Mouse (Mus musculus) heart, adult 2 months (tissue): ENCODE data around the gene Tstd2. TPM values are rescaled to one million over a fixed set of nuclear protein-coding genes. Genes with fewer than 3 reads are reported as not detected.

ENCODE experiments used
- DNase-seq, 2 experiments: peaks; one replicate each; pipeline ENCODE4 v3.0.0; 2021
- H3K27ac ChIP-seq: fragments of 200-600 bp; 2 replicates; pipeline ENCODE4 v1.8.1; 2022
- H3K27me3 ChIP-seq: fragments of 200-500 bp; 2 replicates; pipeline ENCODE4 v1.6.1; 2012; ENCODE audit warnings: mild to moderate bottlenecking, low read length, inconsistent platforms, mixed read lengths; ENCODE audit not compliant: control insufficient read depth, insufficient read depth
- H3K36me3 ChIP-seq: fragments of 200-500 bp; 2 replicates; pipeline ENCODE4 v1.6.1; 2012; ENCODE audit warnings: low read length, inconsistent platforms; ENCODE audit not compliant: control insufficient read depth, insufficient read depth
- H3K4me1 ChIP-seq: fragments of 200-500 bp; 2 replicates; pipeline ENCODE4 v1.6.1; 2011; ENCODE audit warnings: low read length; ENCODE audit not compliant: control insufficient read depth, insufficient read depth
- H3K4me3 ChIP-seq: fragments of 200-600 bp; 2 replicates; pipeline ENCODE4 v1.8.1; 2022
- H3K79me2 ChIP-seq: fragments of 200-500 bp; replicated peaks from 2 replicates; pipeline ENCODE4 v1.6.1; 2012; ENCODE audit warnings: mild to moderate bottlenecking, inconsistent platforms, low read length, moderate library complexity, mixed read lengths; ENCODE audit not compliant: control insufficient read depth, insufficient read depth
- H3K9ac ChIP-seq: fragments of 200-500 bp; 2 replicates; pipeline ENCODE4 v1.6.1; 2012; ENCODE audit warnings: low read depth, mild to moderate bottlenecking, control low read depth, inconsistent platforms, low read length, mixed read lengths
- CTCF ChIP-seq: fragments of 200-600 bp; IDR thresholded peaks from 2 replicates; pipeline ENCODE4 v1.8.1; 2022; ENCODE audit warnings: antibody characterized with exemption, mild to moderate bottlenecking, moderate library complexity
- EP300 ChIP-seq: fragments of 200-500 bp; IDR thresholded peaks from 2 replicates; pipeline ENCODE4 v1.6.1; 2011; ENCODE audit warnings: low read depth, low read length, control low read depth; ENCODE audit not compliant: insufficient read depth
- POLR2A ChIP-seq: fragments of 200-500 bp; IDR thresholded peaks from 2 replicates; pipeline ENCODE4 v1.6.1; 2011; ENCODE audit warnings: mild to moderate bottlenecking, low read depth, low read length, control low read depth; ENCODE audit not compliant: insufficient read depth
- WGBS: fragments of 180-500 bp; shearing (Covaris S2); methylation state at CpG from one replicate; pipeline ENCODE4 v1.1.7; 2018; 5-methylcytosine and 5-hydroxymethylcytosine counted together
- intact Hi-C: fragments of 180-260 bp; cut with DNase I; formaldehyde crosslinking; loops from one replicate; pipeline ENCODE4 v1.15.1; 2025
- polyA plus RNA-seq: library from polyadenylated mRNA; depleted of rRNA; stranded (reverse); fragments of >200 nt; gene quantifications from 2 replicates; pipeline ENCODE4 v1.2.3, GENCODE M21; 2012
- total RNA-seq, 2 experiments: library from RNA; stranded (reverse); gene quantifications; 2 replicates each; pipeline ENCODE4 v1.2.3; 2021

Gene Tstd2
- total and polyA plus RNA-seq, 3 experiments = 9.2 to 14.9 (median 13.4) TPM

DNA sequence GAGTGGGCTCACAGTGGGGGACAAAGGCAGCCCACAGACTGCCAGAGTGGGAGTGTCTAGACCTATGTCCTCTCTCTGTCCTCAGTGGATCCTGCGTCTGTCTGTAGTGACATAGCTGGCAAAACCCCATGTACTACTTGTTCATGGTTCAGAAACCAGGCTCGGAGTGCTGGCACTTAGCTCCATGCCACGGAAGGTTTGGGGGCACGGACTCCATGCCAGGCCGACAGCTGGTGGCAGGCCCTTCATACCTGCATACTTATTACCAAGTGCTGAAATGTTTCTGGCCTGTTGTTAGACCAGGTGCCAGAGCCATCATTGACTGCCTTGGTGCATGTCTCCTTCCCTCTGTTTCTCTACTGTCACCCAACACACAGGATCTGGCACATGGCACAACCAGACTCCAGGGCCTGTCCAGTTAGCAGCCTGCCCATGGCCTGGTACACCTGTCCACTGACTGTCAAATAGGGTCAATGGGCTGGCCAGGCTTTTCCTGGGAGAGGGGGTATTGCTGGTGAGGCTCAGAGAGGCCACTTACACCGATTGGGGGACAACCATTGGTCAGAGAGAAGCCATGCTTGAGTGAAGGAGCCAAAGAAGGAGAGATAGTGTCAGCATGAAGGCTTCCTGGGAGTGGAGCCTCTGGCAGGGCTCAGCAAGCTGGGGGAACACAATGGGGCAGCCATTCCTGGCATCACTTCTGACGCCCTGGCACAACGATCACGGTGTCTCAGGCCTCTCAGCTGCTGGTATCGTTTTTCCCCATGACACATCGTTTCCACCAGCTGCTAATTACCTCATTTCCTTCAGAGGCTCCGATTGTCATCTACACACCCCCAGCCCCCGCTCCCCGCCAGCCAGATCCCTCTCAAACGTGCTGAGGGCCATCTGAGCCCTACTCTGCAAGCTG is 43.3 kb downstream of the Tstd2 start:
- Histone ChIP-seq H3K9ac (no peak overlapping the region), H3K27me3 (no peaks in the 10 kb centered on the region), H3K27ac (peak overlapping the region; percentile 42), H3K4me1 (peaks cover 2% of the 10 kb centered on the region; the same call in 1 of the 2 replicates), H3K4me3 (no peak overlapping the region), H3K79me2 (no peaks in the 10 kb centered on the region), H3K36me3 (no peaks in the 10 kb centered on the region)
- TF ChIP-seq POLR2A (no peak), EP300 (0 out of 2 replicates have a peak, but pooled peaks have one; percentile 30), CTCF (no peak)
- DNase-seq = peak in 1 of 2 experiments; percentile 61
- intact Hi-C loops = no loop called here
- 31% methylated on average over 15 of the region's 15 CpGs for WGBS

DNA sequence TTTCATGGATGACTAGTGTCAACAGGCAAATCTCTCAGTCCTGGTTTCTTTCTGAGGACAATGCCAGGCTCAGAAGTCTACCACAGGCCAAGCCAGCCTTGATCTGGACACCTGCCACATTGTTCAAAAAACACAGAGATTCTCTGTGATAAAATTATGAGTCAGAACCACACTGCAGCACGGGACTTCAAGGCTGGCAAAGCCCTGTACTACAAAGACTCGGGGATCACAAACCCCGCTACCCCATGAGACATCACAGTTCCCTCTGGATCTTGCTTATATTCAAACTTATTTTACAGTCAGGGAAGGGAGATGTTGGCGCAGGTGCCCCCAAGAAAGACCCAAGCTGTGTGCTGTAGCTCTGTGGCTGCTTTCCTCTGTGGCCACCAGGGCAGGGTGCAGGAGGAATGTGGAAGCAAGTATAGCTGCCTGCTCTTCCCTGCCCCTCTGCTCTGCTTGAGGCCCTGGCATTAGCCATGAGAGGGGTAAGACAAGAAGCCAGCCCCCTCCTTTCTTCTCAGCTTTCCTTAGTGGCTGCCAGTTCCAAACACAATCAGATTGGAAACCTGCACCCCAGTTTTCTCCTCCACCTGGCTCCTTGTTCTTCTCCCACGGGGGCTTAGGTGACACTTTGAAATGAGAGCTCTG is 45.9 kb downstream of the Tstd2 start:
- H3K27ac ChIP-seq = no peak overlapping the region
- H3K4me3 ChIP-seq = no peak overlapping the region
- no peaks in the 10 kb centered on the region for H3K79me2 ChIP-seq
- H3K9ac ChIP-seq = no peak overlapping the region
- no peaks in the 10 kb centered on the region for H3K27me3 ChIP-seq
- 72% methylated on average over 5 of the region's 5 CpGs for WGBS
- peaks cover 3% of the 10 kb centered on the region; the same call in 1 of the 2 replicates for H3K36me3 ChIP-seq
- peaks cover 4% of the 10 kb centered on the region for H3K4me1 ChIP-seq
- TF ChIP-seq CTCF (no peak), EP300 (no peak), POLR2A (no peak)
- intact Hi-C loops = no loop called here
- no peak for DNase-seq

DNA sequence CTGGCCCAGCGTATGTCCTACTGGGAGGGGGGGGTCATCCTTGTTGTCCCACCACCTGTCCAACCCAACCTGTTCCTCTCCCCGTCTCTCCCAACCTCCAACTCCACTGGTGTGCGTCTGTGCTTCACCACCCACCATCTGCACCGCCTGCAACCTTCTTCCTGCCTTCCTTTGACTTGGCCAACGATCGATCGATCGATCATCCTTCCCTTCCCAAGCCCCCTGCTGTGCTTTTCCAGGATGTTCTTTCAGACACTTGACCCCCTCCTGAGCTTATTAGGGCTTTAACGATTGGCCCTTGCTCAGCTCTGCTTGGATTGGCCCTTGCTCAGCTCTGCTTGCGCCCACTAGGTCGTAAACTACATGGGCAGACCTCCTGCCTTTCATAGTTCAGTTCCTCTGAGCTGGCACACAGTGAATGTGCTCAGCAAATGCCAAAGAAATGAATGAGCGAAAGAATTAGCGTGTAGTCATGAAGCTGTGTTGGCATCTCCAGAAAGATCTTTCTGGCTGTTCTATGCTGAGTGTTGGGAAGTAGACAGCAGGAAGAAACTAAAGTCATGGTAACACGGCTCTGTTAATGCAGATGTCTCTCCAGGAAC is 48.9 kb downstream of the Tstd2 start:
- peaks cover 21% of the 10 kb centered on the region for H3K4me1 ChIP-seq
- TF ChIP-seq CTCF (no peak), EP300 (no peak), POLR2A (no peak)
- H3K79me2 ChIP-seq = no peaks in the 10 kb centered on the region
- H3K27me3 ChIP-seq = no peaks in the 10 kb centered on the region
- H3K36me3 ChIP-seq = peaks cover 11% of the 10 kb centered on the region; the same call in 1 of the 2 replicates
- 91% methylated on average over 14 of the region's 14 CpGs for WGBS
- no peak overlapping the region for H3K9ac ChIP-seq
- no peak overlapping the region for H3K27ac ChIP-seq
- intact Hi-C loops = no loop called here
- H3K4me3 ChIP-seq = no peak overlapping the region
- no peak for DNase-seq

DNA sequence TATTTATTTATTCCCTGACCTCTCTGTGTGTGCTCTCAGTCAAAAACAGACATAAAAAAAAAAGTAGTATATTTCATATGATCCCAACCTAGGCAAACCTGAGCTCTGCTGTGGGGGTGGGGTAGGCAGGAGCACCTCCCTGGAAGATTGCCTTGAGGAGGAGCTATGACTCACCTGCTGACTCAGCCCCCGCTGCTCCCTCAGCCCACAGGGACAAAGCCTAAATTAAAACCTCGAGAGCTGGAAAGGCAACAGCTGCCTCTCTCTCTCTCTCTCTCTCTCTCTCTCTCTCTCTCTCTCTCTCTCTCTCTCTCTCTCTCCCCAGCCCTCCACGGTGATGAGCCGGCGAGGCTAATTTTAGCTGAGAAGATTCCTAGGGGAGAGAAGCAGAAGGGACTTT is 50.6 kb downstream of the Tstd2 start:
- DNase-seq = peak; percentile 65 to 78
- peaks cover 25% of the 10 kb centered on the region for H3K4me1 ChIP-seq
- WGBS = 12% methylated on average over 5 of the region's 5 CpGs
- peaks cover 11% of the 10 kb centered on the region; the same call in 1 of the 2 replicates for H3K36me3 ChIP-seq
- TF ChIP-seq EP300 (0 out of 2 replicates have a peak, but pooled peaks have one; percentile 17), POLR2A (no peak)
- H3K27me3 ChIP-seq = no peaks in the 10 kb centered on the region
- H3K9ac ChIP-seq = no peak overlapping the region
- peak overlapping the region; percentile 62 for H3K27ac ChIP-seq
- intact Hi-C loops = loop anchor here (2.0 kb wide), 1 partner anchor 49 kb away; the partner anchor contains the start of gene Tmod1
- H3K4me3 ChIP-seq = no peak overlapping the region
- H3K79me2 ChIP-seq = no peaks in the 10 kb centered on the region

GRCm38 (mm10) chr4:46087427-46087771 is 51.1 kb downstream of the Tstd2 start:
- peaks cover 25% of the 10 kb centered on the region for H3K4me1 ChIP-seq
- H3K36me3 ChIP-seq = peaks cover 11% of the 10 kb centered on the region; the same call in 1 of the 2 replicates
- peak overlapping the region; percentile 62 for H3K27ac ChIP-seq
- DNase-seq = peak; percentile 23 to 38
- intact Hi-C loops = loop anchor here (2.0 kb wide), 1 partner anchor 49 kb away; the partner anchor contains the start of gene Tmod1
- TF ChIP-seq POLR2A = no peak
- no peak for TF ChIP-seq CTCF
- TF ChIP-seq EP300 = no peak
- 15% methylated on average over 7 of the region's 7 CpGs for WGBS
- H3K27me3 ChIP-seq = no peaks in the 10 kb centered on the region
- no peak overlapping the region for H3K4me3 ChIP-seq
- H3K9ac ChIP-seq = no peak overlapping the region
- H3K79me2 ChIP-seq = no peaks in the 10 kb centered on the region
